Comparison of ENCODE assay signal across 26 mouse cellular contexts in genomic region chr13:111562595-111562994, GRCm38 (mm10). TPM values are rescaled to one million over a fixed set of nuclear protein-coding genes. Genes with fewer than 3 reads are reported as not detected.
A peak's percentile ranks its signal among the peaks of the same experiment; 100 is the strongest.
DNase-seq lines count a peak whose midpoint lies in the region; ATAC-seq and TF ChIP-seq lines count a peak whose summit lies in the region.
"Had no signal": no experiment of that assay in that cellular context is flagged by ENCODE, and none has a peak within 500 bp of the region (broad histone marks: within the 10 kb centered on the region; RNA-seq: fewer than 3 reads in every experiment).

No protein-coding gene starts in this region.

- H3K9me3 ChIP-seq in forebrain, embryonic 11.5 days (ENCODE audit: control insufficient read depth, low read length), result no peaks in the 10 kb centered on the region
- peaks cover 4% of the 10 kb centered on the region; the same call in 1 of the 2 replicates for H3K9me3 ChIP-seq in forebrain, embryonic 10.5 days
- H3K9me3 ChIP-seq in forebrain, embryonic 15.5 days, result no peaks in the 10 kb centered on the region
- no peaks in the 10 kb centered on the region for H3K9me3 ChIP-seq in forebrain, postnatal 0 days (ENCODE audit: low read length)

- WGBS in forebrain, embryonic 11.5 days, result 65% methylated on average over 5 of the region's 5 CpGs
- whole genome bisulfite sequencing in forebrain, embryonic 10.5 days, result 86% methylated on average over 5 of the region's 5 CpGs
- WGBS in forebrain, embryonic 15.5 days, result 38% methylated on average over 5 of the region's 5 CpGs
- 34% methylated on average over 5 of the region's 5 CpGs for WGBS in forebrain, postnatal 0 days
- WGBS in cerebellum, adult 2 months, result 60% methylated on average over 5 of the region's 5 CpGs

- no peaks in the 10 kb centered on the region for H3K36me3 ChIP-seq in forebrain, embryonic 11.5 days (ENCODE audit: control insufficient read depth, insufficient read depth, low read length)
- H3K36me3 ChIP-seq in forebrain, embryonic 10.5 days (replicated peaks), result no peaks in the 10 kb centered on the region
- no peaks in the 10 kb centered on the region for H3K36me3 ChIP-seq in forebrain, embryonic 15.5 days
- H3K36me3 ChIP-seq in forebrain, postnatal 0 days (ENCODE audit: insufficient read depth), result no peaks in the 10 kb centered on the region
- H3K36me3 ChIP-seq: embryonic facial prominence, embryonic 10.5 days; embryonic facial prominence, embryonic 12.5 days; G1E had no signal

- H3K27me3 ChIP-seq in forebrain, embryonic 11.5 days (ENCODE audit: control insufficient read depth, insufficient read depth, low read length), result no peaks in the 10 kb centered on the region
- no peaks in the 10 kb centered on the region for H3K27me3 ChIP-seq in forebrain, embryonic 10.5 days (ENCODE audit: poor library complexity, severe bottlenecking)
- no peaks in the 10 kb centered on the region for H3K27me3 ChIP-seq in forebrain, embryonic 15.5 days
- no peaks in the 10 kb centered on the region for H3K27me3 ChIP-seq in forebrain, postnatal 0 days (ENCODE audit: insufficient read depth, low read length)
- no peaks in the 10 kb centered on the region for H3K27me3 ChIP-seq in cerebellum, adult 2 months (ENCODE audit: control insufficient read depth, insufficient read depth, low read length)
- H3K27me3 ChIP-seq: embryonic facial prominence, embryonic 12.5 days; Patski had no signal

- no peak overlapping the region for H3K4me2 ChIP-seq in forebrain, embryonic 11.5 days (ENCODE audit: low read depth, low read length, severe bottlenecking)
- H3K4me2 ChIP-seq in forebrain, embryonic 15.5 days (replicated peaks), result no peak overlapping the region
- no peak overlapping the region for H3K4me2 ChIP-seq in forebrain, postnatal 0 days (ENCODE audit: low read depth)
- H3K4me2 ChIP-seq: embryonic facial prominence, embryonic 12.5 days had no signal

- no peak overlapping the region for H3K4me3 ChIP-seq in forebrain, embryonic 11.5 days (ENCODE audit: low read depth, low read length)
- no peak overlapping the region for H3K4me3 ChIP-seq in forebrain, embryonic 10.5 days
- no peak overlapping the region for H3K4me3 ChIP-seq in forebrain, embryonic 15.5 days
- no peak overlapping the region for H3K4me3 ChIP-seq in forebrain, postnatal 0 days (ENCODE audit: low read depth, low read length)
- H3K4me3 ChIP-seq in cerebellum, adult 2 months (replicated peaks; ENCODE audit: insufficient read depth, low read depth, low read length), result no peak overlapping the region
- H3K4me3 ChIP-seq: embryonic facial prominence, embryonic 10.5 days; embryonic facial prominence, embryonic 12.5 days had no signal

- peak; percentile 44; the same call in 1 of the 2 replicates for ATAC-seq in forebrain, embryonic 11.5 days (replicated peaks; ENCODE audit: low FRiP score)
- ATAC-seq in forebrain, embryonic 15.5 days (replicated peaks), result peak; percentile 41; the same call in 1 of the 2 replicates
- peak; percentile 59 for ATAC-seq in forebrain, postnatal 0 days
- ATAC-seq: activated CD4-positive, CD25-positive, alpha-beta regulatory T cell, adult 4 months; CD4-positive, CD25-positive, alpha-beta regulatory T cell, adult 4 months; Patski had no signal

- H3K9ac ChIP-seq in forebrain, embryonic 11.5 days (ENCODE audit: low read length), result no peak overlapping the region
- H3K9ac ChIP-seq in forebrain, embryonic 15.5 days (replicated peaks), result no peak overlapping the region
- H3K9ac ChIP-seq in forebrain, postnatal 0 days, result no peak overlapping the region
- H3K9ac ChIP-seq: embryonic facial prominence, embryonic 12.5 days had no signal

- DNase-seq in forebrain, embryonic 11.5 days (ENCODE audit: low spot score), result no peak
- DNase-seq in forebrain, embryonic 10.5 days (ENCODE audit: extremely low spot score, low spot score), result no peak
- DNase-seq in brain, embryonic 14.5 days (ENCODE audit: low read depth), result peak; percentile 70
- peak; percentile 1 for DNase-seq in forebrain, postnatal 0 days
- DNase-seq in cerebellum, adult 2 months, result no peak
- no peak for DNase-seq in heart, adult 8-10 months (ENCODE audit: low spot score)
- DNase-seq: adrenal gland, adult 8-10 months; adrenal gland, postnatal 14 days; adrenal gland, postnatal 36 days; B cell, adult 2 months; cerebellum, adult 11 months; cerebellum, adult 18-20 months; cerebellum, adult 9-10 months; cerebellum, postnatal 10 days; cerebellum, postnatal 25 days had no signal

- no peak for TF ChIP-seq POLR2A in brain, embryonic 14.5 days (IDR thresholded peaks at IDR 0.05; ENCODE audit: borderline replicate concordance, extremely low read depth, insufficient read depth, insufficient read length, poor library complexity, severe bottlenecking)
- no peak for TF ChIP-seq POLR2A in cerebellum, adult 2 months (IDR thresholded peaks at IDR 0.05; ENCODE audit: borderline replicate concordance, insufficient read depth, low read length)

- no peaks in the 10 kb centered on the region for H3K4me1 ChIP-seq in forebrain, embryonic 11.5 days (replicated peaks; ENCODE audit: control insufficient read depth, insufficient read depth, low read length)
- no peaks in the 10 kb centered on the region for H3K4me1 ChIP-seq in forebrain, embryonic 10.5 days
- H3K4me1 ChIP-seq in forebrain, embryonic 15.5 days, result no peaks in the 10 kb centered on the region
- no peaks in the 10 kb centered on the region for H3K4me1 ChIP-seq in forebrain, postnatal 0 days (ENCODE audit: insufficient read depth)
- no peaks in the 10 kb centered on the region for H3K4me1 ChIP-seq in cerebellum, adult 2 months (ENCODE audit: control insufficient read depth, insufficient read depth, low read length)
- H3K4me1 ChIP-seq: embryonic facial prominence, embryonic 10.5 days; embryonic facial prominence, embryonic 12.5 days had no signal

- no peak for TF ChIP-seq CTCF in brain, embryonic 14.5 days (IDR thresholded peaks at IDR 0.05; ENCODE audit: borderline replicate concordance, extremely low read depth, insufficient read depth, insufficient read length)
- no peak for TF ChIP-seq CTCF in forebrain, postnatal 0 days (IDR thresholded peaks at IDR 0.05; ENCODE audit: low read depth)
- TF ChIP-seq CTCF in cerebellum, adult 2 months (IDR thresholded peaks at IDR 0.05; ENCODE audit: borderline replicate concordance, insufficient read depth, low read depth, low read length), result no peak

- no peak overlapping the region for H3K27ac ChIP-seq in forebrain, embryonic 11.5 days (ENCODE audit: low read depth, low read length)
- no peak overlapping the region for H3K27ac ChIP-seq in forebrain, embryonic 10.5 days
- no peak overlapping the region for H3K27ac ChIP-seq in forebrain, embryonic 15.5 days (replicated peaks)
- H3K27ac ChIP-seq in forebrain, postnatal 0 days (ENCODE audit: low read depth, low read length), result no peak overlapping the region
- H3K27ac ChIP-seq in cerebellum, adult 2 months (ENCODE audit: insufficient read depth, low read length), result no peak overlapping the region
- H3K27ac ChIP-seq: embryonic facial prominence, embryonic 10.5 days; embryonic facial prominence, embryonic 12.5 days had no signal

RNA-seq across cellular contexts. Expression of gene Gm49496, which starts 12.8 kb away (rescaled TPM):
- polyA plus RNA-seq in forebrain, embryonic 11.5 days (2014; fragmentation: Nextera tagmentation; extraction: Ambion mirVana), result not detected in 2 replicates
- polyA plus RNA-seq in forebrain, embryonic 10.5 days (2016; fragmentation: Nextera tagmentation; extraction: Ambion mirVana), result not detected in 2 replicates
- polyA plus RNA-seq in brain, embryonic 14.5 days (2012; rRNA removed), result not detected in 2 replicates
- polyA plus RNA-seq in forebrain, embryonic 15.5 days (2015; fragmentation: Nextera tagmentation; extraction: Ambion mirVana), result not detected in 2 replicates
- not detected in 2 replicates for total RNA-seq in forebrain, postnatal 0 days (2014; rRNA removed)
- not detected in 2 replicates for polyA plus RNA-seq in forebrain, postnatal 0 days (2015; fragmentation: Nextera tagmentation; extraction: Ambion mirVana)
- polyA plus RNA-seq in cerebellum, adult 2 months (2012; rRNA removed), result not detected in 2 replicates
- total RNA-seq in heart, adult 8-10 months (2022), result not detected
- total RNA-seq: adrenal gland, adult 18-20 months; adrenal gland, adult 8-10 months; adrenal gland, postnatal 14 days; adrenal gland, postnatal 36 days; CH12.LX; G1E had no signal
- polyA plus RNA-seq: activated CD4-positive, CD25-positive, alpha-beta regulatory T cell, adult 4 months; CD4-positive, CD25-positive, alpha-beta regulatory T cell, adult 4 months; cortical plate, adult 2 months; embryonic facial prominence, embryonic 10.5 days; embryonic facial prominence, embryonic 12.5 days; embryonic facial prominence, embryonic 14.5 days; G1E had no signal

RNA-seq across cellular contexts. Expression of gene Gm10198, which starts 30.0 kb away (rescaled TPM):
- not detected in 2 replicates for polyA plus RNA-seq in forebrain, embryonic 11.5 days (2014; fragmentation: Nextera tagmentation; extraction: Ambion mirVana)
- polyA plus RNA-seq in forebrain, embryonic 10.5 days (2016; fragmentation: Nextera tagmentation; extraction: Ambion mirVana), result not detected in 2 replicates
- not detected in 2 replicates for polyA plus RNA-seq in brain, embryonic 14.5 days (2012; rRNA removed)
- polyA plus RNA-seq in forebrain, embryonic 15.5 days (2015; fragmentation: Nextera tagmentation; extraction: Ambion mirVana), result not detected in 2 replicates
- not detected in 2 replicates for total RNA-seq in forebrain, postnatal 0 days (2014; rRNA removed)
- not detected in 2 replicates for polyA plus RNA-seq in forebrain, postnatal 0 days (2015; fragmentation: Nextera tagmentation; extraction: Ambion mirVana)
- not detected in 2 replicates for polyA plus RNA-seq in cerebellum, adult 2 months (2012; rRNA removed)
- not detected for total RNA-seq in heart, adult 8-10 months (2022)
- total RNA-seq: adrenal gland, adult 18-20 months; adrenal gland, adult 8-10 months; adrenal gland, postnatal 14 days; adrenal gland, postnatal 36 days; CH12.LX; G1E had no signal
- polyA plus RNA-seq: activated CD4-positive, CD25-positive, alpha-beta regulatory T cell, adult 4 months; CD4-positive, CD25-positive, alpha-beta regulatory T cell, adult 4 months; cortical plate, adult 2 months; embryonic facial prominence, embryonic 10.5 days; embryonic facial prominence, embryonic 12.5 days; embryonic facial prominence, embryonic 14.5 days; G1E; Patski had no signal

Comparison
In these comparisons a context has a peak if more than half of its experiments do, and no peak if none do; other contexts are left out.
1. DNase-seq: peak in brain, embryonic 14.5 days (single experiment) and forebrain, postnatal 0 days (single experiment); none in forebrain, embryonic 11.5 days (single experiment), forebrain, embryonic 10.5 days (single experiment), cerebellum, adult 2 months (0 of 2) and heart, adult 8-10 months (single experiment).
2. Peak in every context shown above with its lines, with median percentiles within 50 percentile points of each other: ATAC-seq.